Mouse (Mus musculus): ENCODE data around the gene Lmntd1. TPM values are rescaled to one million over a fixed set of nuclear protein-coding genes. Genes with fewer than 3 reads are reported as not detected.

Lmntd1 gene
- total RNA-seq, 1 experiment from 2014 or later, result not detected

DNA sequence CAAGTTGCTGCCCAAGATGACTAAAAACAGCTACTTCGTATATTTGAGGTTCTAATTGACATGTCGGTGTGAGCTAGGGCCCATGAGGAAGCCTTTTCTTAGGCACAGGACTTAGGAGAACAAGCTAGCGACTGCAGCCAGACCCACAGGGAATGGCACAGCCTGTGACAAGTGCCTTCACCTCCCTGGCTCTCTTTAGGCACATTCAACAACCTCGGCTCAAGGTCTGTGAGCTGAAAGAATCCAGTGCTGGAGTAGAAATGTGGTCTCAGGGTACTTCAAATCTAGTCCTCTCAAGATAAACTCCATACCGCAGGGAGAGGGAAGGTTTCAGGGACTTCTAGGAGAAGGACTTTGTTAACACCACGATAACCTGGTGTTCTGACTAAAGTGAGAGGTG lies 289.0 kb downstream of the Lmntd1 start:
- no peak for ATAC-seq (replicated peaks in 1 of 2; ENCODE audit: insufficient read depth in 1 of 2, low FRiP score in 2 of 2, low TSS enrichment in 1 of 2, low read depth in 1 of 2, poor library complexity in 2 of 2, severe bottlenecking in 2 of 2)

DNA sequence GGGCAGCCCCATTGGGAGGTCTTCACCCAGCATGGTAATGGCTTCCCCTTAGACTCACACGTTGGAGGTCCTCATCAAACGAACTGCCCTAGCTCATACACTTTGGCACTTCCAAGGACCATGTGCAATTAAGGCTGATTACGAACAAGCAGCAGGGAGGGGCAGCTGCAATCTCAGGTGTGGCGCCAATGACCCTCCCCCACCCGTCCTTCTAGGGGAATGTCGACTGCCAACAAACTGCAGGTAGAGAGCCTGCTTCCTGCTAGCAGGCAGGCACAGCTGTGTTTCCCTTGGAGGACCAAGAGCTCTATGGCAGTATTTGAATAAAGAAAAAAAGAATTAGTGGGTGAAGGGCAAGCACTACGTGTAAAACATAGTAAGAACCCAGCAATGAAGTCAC lies 289.6 kb downstream of the Lmntd1 start:
- ATAC-seq (replicated peaks in 1 of 2; ENCODE audit: insufficient read depth in 1 of 2, low FRiP score in 2 of 2, low TSS enrichment in 1 of 2, low read depth in 1 of 2, poor library complexity in 2 of 2, severe bottlenecking in 2 of 2), result no peak

DNA sequence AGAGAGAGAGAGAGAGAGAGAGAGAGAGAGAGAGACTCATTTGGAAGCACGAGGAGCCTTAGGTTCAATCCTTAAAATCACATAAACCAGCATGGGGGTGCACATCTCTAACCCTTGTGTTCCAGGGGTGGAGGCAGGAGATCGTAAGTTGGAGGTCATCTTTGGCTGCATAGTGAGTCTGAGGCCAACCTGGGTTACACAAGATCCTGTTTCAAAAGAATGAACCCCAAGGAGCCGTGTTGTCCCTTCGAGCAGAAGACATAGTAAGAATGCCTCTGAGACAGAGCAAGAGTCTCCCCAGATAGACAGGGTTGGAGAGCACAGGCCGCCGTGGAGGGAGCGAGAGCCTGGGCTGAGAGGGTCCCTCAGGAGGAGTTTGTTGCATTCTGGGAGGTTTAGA lies 291.9 kb downstream of the Lmntd1 start:
- ATAC-seq (replicated peaks in 1 of 2; ENCODE audit: insufficient read depth in 1 of 2, low FRiP score in 2 of 2, low TSS enrichment in 1 of 2, low read depth in 1 of 2, poor library complexity in 2 of 2, severe bottlenecking in 2 of 2), result peak in 1 of 2 experiments; percentile 12; a peak in 1 of 4 replicates

DNA sequence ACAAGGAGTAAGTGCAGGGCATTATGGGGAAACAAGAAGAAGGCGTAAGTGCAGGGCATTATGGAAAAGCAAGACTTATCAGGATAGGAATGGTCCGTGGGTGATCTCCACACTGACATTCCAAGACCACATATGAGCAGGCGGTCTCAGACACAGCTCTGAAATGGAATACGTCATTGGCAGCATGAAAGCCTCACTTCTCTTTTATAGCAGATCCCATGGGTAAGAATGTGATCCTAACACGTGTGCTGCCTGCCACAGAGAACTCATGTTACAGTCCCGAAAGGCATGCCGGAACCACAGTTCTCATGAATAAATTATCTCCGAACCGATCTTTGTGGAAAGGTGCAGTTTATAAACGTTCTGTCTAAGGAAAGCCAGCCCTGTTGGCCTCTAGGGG lies 294.0 kb downstream of the Lmntd1 start:
- ATAC-seq (replicated peaks in 1 of 2; ENCODE audit: insufficient read depth in 1 of 2, low FRiP score in 2 of 2, low TSS enrichment in 1 of 2, low read depth in 1 of 2, poor library complexity in 2 of 2, severe bottlenecking in 2 of 2), result no peak

Other genes with a start within 250 kb of the Lmntd1 start
- gene Tuba3b, start 1.4 kb upstream of the Lmntd1 start, total RNA-seq (2017), result not detected in 2 replicates
- 9.4 and 17.6 TPM in 2 replicates for gene Rassf8, start 132.4 kb upstream of the Lmntd1 start, total RNA-seq (2017)